Mouse (Mus musculus) cerebral cortex, adult 2 months (tissue): ENCODE data around the gene Mgam.

Experiments used
- WGBS: fragments of 180-500 bp; shearing (Covaris S2); methylation state at CpG from one replicate; pipeline ENCODE4 v1.1.7; 2018; 5-methylcytosine and 5-hydroxymethylcytosine counted together

Gene Mgam

DNA sequence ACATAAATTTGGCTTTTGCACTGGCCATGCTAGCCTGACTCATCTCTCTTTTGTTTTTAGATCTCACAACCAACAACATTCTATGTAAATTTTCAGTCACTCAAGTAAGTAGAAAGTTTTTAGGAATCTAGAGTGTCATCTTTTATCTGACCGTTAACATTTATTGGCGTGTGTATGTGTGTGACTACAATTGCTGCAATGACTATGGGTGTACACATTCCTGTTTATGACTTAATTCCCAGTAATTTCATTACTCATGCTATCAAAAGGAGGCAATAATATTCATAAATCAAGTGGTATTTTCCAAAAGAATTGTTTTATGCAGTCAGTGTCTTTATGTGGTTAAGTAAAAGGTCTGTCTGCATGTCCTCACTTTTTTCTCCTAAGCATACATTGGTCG lies 110.9 kb downstream of the Mgam start:
- WGBS, result 94% methylated on average over 3 of the region's 3 CpGs

- 66% methylated on average over 6 of the region's 6 CpGs for WGBS
Observed at GRCm38 (mm10) chr6:40749030-40749429, 120.4 kb downstream of the Mgam start.

GRCm38 (mm10) chr6:40755948-40756347 lies 127.3 kb downstream of the Mgam start:
- 78% methylated on average over 1 of the region's 1 CpGs for WGBS

GRCm38 (mm10) chr6:40757346-40757745 lies 128.7 kb downstream of the Mgam start:
- WGBS, result 78% methylated on average over 4 of the region's 4 CpGs

DNA sequence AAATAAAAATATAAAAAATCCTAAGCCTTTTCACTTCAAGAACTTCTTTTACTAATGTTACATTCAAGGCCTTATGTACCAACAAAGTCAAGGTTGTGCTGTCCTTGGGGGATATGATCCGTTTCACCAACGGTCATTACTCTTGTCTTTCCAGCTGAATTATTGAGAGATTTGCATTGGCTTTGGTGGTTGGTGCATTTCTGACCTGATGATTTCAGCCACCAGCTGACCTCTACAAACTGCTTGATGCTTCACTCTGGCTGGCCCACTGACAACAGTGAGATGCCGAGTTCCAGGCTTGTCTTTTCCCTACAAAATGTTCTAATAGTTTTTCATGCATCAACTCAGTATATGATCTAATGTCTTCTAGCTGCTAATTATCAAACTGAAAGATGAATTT lies 146.0 kb downstream of the Mgam start:
- WGBS, result 88% methylated on average over 3 of the region's 3 CpGs

DNA sequence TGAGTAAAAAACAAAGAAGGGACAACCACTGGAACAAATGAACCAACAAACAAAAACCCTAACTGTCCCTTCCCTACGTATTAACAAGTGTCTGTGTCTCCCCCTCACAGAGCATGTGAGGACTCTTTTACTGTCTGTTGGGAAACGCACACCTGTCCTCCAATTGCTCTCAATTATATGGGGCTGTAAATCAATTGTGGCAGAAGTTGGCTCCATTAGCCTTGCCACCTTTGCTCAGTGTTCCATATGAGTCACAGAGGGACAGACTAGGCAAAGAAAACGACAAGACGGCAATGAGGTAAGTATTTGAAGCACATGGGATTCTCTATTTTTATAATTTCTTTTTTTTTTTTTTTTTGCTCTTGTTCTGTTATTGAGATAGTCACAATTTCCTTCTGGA lies 149.8 kb downstream of the Mgam start:
- WGBS, result 82% methylated on average over 4 of the region's 4 CpGs

DNA sequence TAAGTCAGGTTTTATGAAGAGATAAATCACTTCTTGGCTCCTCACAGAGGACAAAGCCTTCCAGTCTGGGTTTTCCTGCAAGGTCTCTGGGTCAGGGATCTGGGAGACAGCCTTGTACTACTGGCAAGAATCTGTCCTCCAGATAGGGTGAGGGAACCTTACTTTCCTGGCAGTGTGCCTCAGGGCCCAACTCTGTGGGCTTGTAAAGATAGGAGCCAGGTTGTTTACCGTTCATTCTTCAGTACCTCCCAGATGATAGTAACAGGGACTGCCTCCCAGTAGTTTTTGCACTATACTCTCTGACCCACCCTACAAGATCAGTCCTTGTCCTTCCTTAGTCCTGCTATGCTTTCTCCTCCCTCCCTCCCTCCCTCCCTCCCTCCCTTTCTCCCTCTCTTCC lies 155.0 kb downstream of the Mgam start:
- 75% methylated on average over 1 of the region's 1 CpGs for WGBS

DNA sequence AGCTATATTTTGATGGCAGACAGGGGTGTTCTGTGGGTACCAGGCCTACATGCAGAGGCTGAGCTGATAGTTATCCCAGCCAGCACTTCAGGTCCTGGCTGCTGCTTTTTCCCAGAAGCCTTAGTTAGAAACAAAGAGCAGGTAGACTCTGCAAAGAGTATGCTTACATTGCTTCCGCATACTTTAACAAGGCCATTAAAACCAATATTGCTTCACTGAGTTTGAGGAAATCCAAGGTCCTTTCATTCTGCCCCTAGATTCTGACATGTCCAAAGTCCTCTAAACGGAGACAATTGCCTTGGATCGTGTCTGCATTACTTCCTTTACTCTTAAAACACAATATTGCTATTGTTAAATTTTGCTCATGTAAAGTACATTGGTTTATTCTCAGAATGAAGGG lies 155.7 kb downstream of the Mgam start:
- WGBS, result 84% methylated on average over 3 of the region's 3 CpGs

DNA sequence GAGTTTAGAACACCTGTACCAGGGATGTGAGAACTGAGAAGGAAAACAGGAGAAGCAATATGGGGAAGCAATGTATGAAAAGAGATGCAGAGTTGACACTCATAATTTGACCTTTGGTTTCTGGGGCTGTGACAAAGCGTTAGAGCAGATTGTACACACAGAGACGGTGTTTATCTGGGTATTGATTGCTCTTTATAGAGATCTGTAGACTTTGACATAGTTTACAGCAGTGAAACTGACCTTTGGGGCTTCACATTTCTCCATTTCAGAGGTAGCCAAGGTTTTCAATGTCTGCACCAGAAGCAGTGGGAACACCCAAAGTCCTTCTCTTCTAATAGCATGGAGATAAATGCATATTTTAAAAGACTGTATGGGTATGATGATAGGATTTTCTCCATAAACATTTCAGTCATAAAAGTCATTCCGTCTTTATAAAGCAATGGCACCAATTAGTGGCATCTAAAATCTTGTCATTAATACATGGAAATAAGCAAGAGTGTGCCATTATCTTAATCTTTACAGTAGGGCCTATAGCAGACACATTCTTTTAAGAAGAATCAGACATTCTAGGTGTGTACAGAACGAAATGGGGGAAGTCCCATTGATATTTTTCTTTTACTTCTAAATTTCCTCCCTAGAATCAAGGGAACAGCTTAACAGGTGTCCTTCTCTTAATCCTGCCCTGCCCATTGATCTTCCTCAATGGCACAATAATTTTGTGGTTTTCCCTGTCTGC lies 166.6 kb downstream of the Mgam start:
- WGBS, result 79% methylated on average over 4 of the region's 4 CpGs

DNA sequence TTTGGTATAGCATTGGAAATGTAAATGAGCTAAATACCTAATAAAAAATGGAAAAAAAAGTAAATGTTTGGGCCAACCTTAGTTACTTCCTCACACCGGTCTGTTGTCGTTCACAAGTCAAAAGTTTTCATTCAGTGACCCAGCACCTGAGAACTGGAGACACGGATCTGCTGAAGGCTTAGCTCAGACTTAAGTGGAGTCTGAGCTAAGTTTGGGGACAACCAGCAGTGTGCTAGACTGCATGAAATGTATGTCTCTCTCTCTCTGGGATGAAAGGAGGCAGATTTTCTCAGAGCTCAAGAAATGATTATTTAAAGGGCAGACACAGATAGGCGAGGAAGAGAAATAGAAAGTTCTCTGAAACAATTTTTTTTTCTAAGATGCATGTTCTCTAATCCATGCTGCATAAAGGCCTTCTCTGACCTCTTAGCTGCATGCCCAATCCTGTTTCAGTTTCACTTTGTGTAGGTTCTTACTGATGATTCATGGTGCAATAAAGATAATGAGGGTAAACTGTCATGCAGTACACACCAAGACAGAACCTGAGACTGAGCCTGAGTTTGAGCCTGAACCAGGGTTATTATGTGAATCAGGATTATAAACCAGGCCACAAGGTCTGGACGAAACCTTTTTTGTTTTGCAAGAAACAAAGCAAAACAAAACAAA lies 189.7 kb downstream of the Mgam start:
- 84% methylated on average over 5 of the region's 5 CpGs for WGBS
